Mouse (Mus musculus): ENCODE measurements around the gene Gm5168. TPM values are rescaled to one million over a fixed set of nuclear protein-coding genes. Genes with fewer than 3 reads are reported as not detected.
"Not testable (repeated sequence)": the region's sequence is repeated elsewhere in the genome, so short reads cannot be mapped to it uniquely, and the experiment has no call there.

Gm5168 gene
- total RNA-seq (2021), result not detected in 2 replicates
- long read RNA-seq, experiment 1, result 0 reads
- long read RNA-seq, experiment 2, result 0 reads

- not testable (repeated sequence) for DNase-seq
Observed at GRCm38 (mm10) chrX:26050941-26051340, at the start of gene Gm5168. Gene Gm5168 (minus strand): TSS chrX:26051041.

Other genes with a start within 250 kb of the Gm5168 start
- gene Gm2012, start 180.3 kb upstream of the Gm5168 start, total RNA-seq (2021), result not detected in 2 replicates

Measured in adrenal gland, postnatal 14 days (tissue).